Mouse (Mus musculus) erythroblast, embryonic 14.5 days (primary cell): ENCODE data around the gene Ring1. TPM values are rescaled to one million over a fixed set of nuclear protein-coding genes. Genes with fewer than 3 reads are reported as not detected.

Source experiments
- H3K27me3 ChIP-seq: 2 replicates; pipeline ENCODE4 v1.6.1; 2012; ENCODE audit warnings: inconsistent platforms; ENCODE audit not compliant: control insufficient read depth
- H3K36me3 ChIP-seq: 2 replicates; pipeline ENCODE4 v1.6.1; 2012; ENCODE audit warnings: mild to moderate bottlenecking, inconsistent platforms; ENCODE audit not compliant: control insufficient read depth
- H3K4me1 ChIP-seq: 2 replicates; pipeline ENCODE4 v1.6.1; 2012; ENCODE audit warnings: inconsistent platforms; ENCODE audit not compliant: control insufficient read depth
- H3K4me3 ChIP-seq: replicated peaks from 2 replicates; pipeline ENCODE3; 2012; ENCODE audit warnings: moderate library complexity, mild to moderate bottlenecking, inconsistent platforms
- H3K9me3 ChIP-seq: 2 replicates; pipeline ENCODE4 v1.6.1; 2012; ENCODE audit warnings: low read length, inconsistent platforms, mixed read lengths; ENCODE audit not compliant: control insufficient read depth
- GATA1 ChIP-seq: IDR thresholded peaks from 2 replicates; pipeline ENCODE4 v1.6.1; 2012; ENCODE audit warnings: low read length, inconsistent platforms, mixed read lengths
- TAL1 ChIP-seq: IDR thresholded peaks from 3 replicates; pipeline ENCODE4 v1.6.1; 2012; ENCODE audit warnings: low read length, inconsistent platforms, mixed read lengths
- polyA plus RNA-seq: library from polyadenylated mRNA; stranded (reverse); fragments of >175 nt; gene quantifications from 2 replicates; pipeline ENCODE4 v1.2.3, GENCODE M21; 2012

Gene Ring1
- 1.8 and 2.5 TPM in 2 replicates for polyA plus RNA-seq

- peaks cover 60% of the 10 kb centered on the region for H3K4me1 ChIP-seq
- TF ChIP-seq GATA1: no peak
- no peak for TF ChIP-seq TAL1
- no peaks in the 10 kb centered on the region for H3K27me3 ChIP-seq
- H3K4me3 ChIP-seq: peak within 1 kb of the TSS; percentile 91
- H3K36me3 ChIP-seq: peaks cover 41% of the 10 kb centered on the region
- H3K9me3 ChIP-seq: peaks cover 36% of the 10 kb centered on the region
Measured at GRCm38 (mm10) chr17:34024317-34024821, at the start of gene Ring1. Ring1 (minus strand) TSS chr17:34024680.

GRCm38 (mm10) chr17:34072091-34072490 is 47.6 kb upstream of the Ring1 start:
- H3K36me3 ChIP-seq: no peaks in the 10 kb centered on the region
- peaks cover 15% of the 10 kb centered on the region for H3K27me3 ChIP-seq
- TF ChIP-seq GATA1 (no peak), TAL1 (no peak)
- no peak overlapping the region for H3K4me3 ChIP-seq
- no peaks in the 10 kb centered on the region for H3K4me1 ChIP-seq
- no peaks in the 10 kb centered on the region for H3K9me3 ChIP-seq

GRCm38 (mm10) chr17:34068864-34069263 is 44.4 kb upstream of the Ring1 start:
- H3K27me3 ChIP-seq: no peaks in the 10 kb centered on the region
- no peak overlapping the region for H3K4me3 ChIP-seq
- no peaks in the 10 kb centered on the region for H3K9me3 ChIP-seq
- H3K4me1 ChIP-seq: no peaks in the 10 kb centered on the region
- no peaks in the 10 kb centered on the region for H3K36me3 ChIP-seq
- TF ChIP-seq GATA1 (no peak), TAL1 (no peak)

- no peak for TF ChIP-seq TAL1
- TF ChIP-seq GATA1: no peak
- Histone ChIP-seq H3K9me3 (no peaks in the 10 kb centered on the region), H3K4me1 (no peaks in the 10 kb centered on the region), H3K36me3 (no peaks in the 10 kb centered on the region), H3K27me3 (no peaks in the 10 kb centered on the region), H3K4me3 (no peak overlapping the region)
Measured at GRCm38 (mm10) chr17:34057224-34057623, 32.7 kb upstream of the Ring1 start.

GRCm38 (mm10) chr17:34047404-34048050 is 23.0 kb upstream of the Ring1 start:
- Histone ChIP-seq H3K27me3 (no peaks in the 10 kb centered on the region), H3K36me3 (no peaks in the 10 kb centered on the region), H3K4me3 (no peak overlapping the region), H3K9me3 (peaks cover 7% of the 10 kb centered on the region), H3K4me1 (no peaks in the 10 kb centered on the region)
- no peak for TF ChIP-seq GATA1
- TF ChIP-seq TAL1: no peak

GRCm38 (mm10) chr17:34045941-34046340 is 21.5 kb upstream of the Ring1 start:
- peaks cover 12% of the 10 kb centered on the region for H3K27me3 ChIP-seq
- H3K9me3 ChIP-seq: peaks cover 7% of the 10 kb centered on the region
- no peaks in the 10 kb centered on the region for H3K36me3 ChIP-seq
- no peaks in the 10 kb centered on the region for H3K4me1 ChIP-seq
- H3K4me3 ChIP-seq: no peak overlapping the region
- TF ChIP-seq GATA1 (no peak), TAL1 (no peak)

GRCm38 (mm10) chr17:34039562-34040450 is 15.3 kb upstream of the Ring1 start:
- Histone ChIP-seq H3K27me3 (peaks cover 35% of the 10 kb centered on the region), H3K36me3 (peaks cover 32% of the 10 kb centered on the region), H3K4me3 (no peak overlapping the region), H3K4me1 (peaks cover 14% of the 10 kb centered on the region), H3K9me3 (no peaks in the 10 kb centered on the region)
- TF ChIP-seq GATA1: no peak
- TF ChIP-seq TAL1: no peak

- H3K9me3 ChIP-seq: no peaks in the 10 kb centered on the region
- peaks cover 39% of the 10 kb centered on the region for H3K36me3 ChIP-seq
- peaks cover 35% of the 10 kb centered on the region for H3K27me3 ChIP-seq
- TF ChIP-seq GATA1 (no peak), TAL1 (no peak)
- H3K4me3 ChIP-seq: no peak within 1 kb of the TSS
- H3K4me1 ChIP-seq: peaks cover 17% of the 10 kb centered on the region
Measured at GRCm38 (mm10) chr17:34038878-34039561, 14.5 kb upstream of the Ring1 start, which contains the start of gene Col11a2. Col11a2 (plus strand) TSS chr17:34039437.

GRCm38 (mm10) chr17:34038440-34038839 is 14.0 kb upstream of the Ring1 start:
- TF ChIP-seq GATA1 (no peak), TAL1 (no peak)
- Histone ChIP-seq H3K9me3 (no peaks in the 10 kb centered on the region), H3K36me3 (peaks cover 44% of the 10 kb centered on the region), H3K27me3 (peaks cover 35% of the 10 kb centered on the region), H3K4me1 (peaks cover 23% of the 10 kb centered on the region), H3K4me3 (no peak overlapping the region)
